Mouse (Mus musculus) spleen, adult 2 months (tissue): ENCODE results near the gene Frmd6.

Source experiments
- CTCF ChIP-seq: fragments of 200-500 bp; IDR thresholded peaks from 2 replicates; pipeline ENCODE4 v1.5.1; 2011; ENCODE audit warnings: mild to moderate bottlenecking, inconsistent platforms; ENCODE audit not compliant: insufficient read depth, insufficient read length, insufficient replicate concordance; ENCODE audit errors: extremely low read depth
- POLR2A ChIP-seq: fragments of 200-500 bp; IDR thresholded peaks from 2 replicates; pipeline ENCODE4 v1.6.1; 2011; ENCODE audit warnings: low read depth, low read length, inconsistent platforms

GRCm38 (mm10) chr12:70853026-70853425 lies 27.7 kb downstream of the Frmd6 start:
- TF ChIP-seq POLR2A, result no peak
- TF ChIP-seq CTCF, result no peak
